Mouse (Mus musculus) mature B cell (primary cell): ENCODE measurements around the gene Nat8f2.

Source experiments
- in situ Hi-C: fragments of 300-500 bp; cut with MboI; formaldehyde crosslinking; loops from 2 replicates; pipeline ENCODE4 v1.14.3; 2019

The Nat8f2 gene

DNA sequence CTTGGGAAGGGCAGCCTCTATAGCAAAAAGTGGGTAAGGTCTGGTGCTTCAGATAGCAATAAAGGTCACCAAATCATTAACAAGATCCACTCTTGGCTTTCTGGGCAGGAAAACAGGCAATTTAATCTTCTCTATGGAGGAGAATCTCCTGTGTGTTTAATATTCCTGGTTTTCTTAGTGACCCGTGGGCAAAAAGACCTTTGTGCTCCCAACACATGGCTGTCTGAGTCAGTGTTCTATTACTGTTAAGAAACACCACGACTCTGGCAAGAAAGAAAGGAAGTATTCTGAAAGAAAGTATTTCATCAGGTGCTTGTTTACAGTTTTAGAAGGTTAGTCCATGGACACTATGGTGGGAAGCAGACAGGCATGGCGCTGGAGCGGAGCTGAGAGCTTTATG is 46.7 kb downstream of the Nat8f2 start:
- in situ Hi-C loops: no loop called here

DNA sequence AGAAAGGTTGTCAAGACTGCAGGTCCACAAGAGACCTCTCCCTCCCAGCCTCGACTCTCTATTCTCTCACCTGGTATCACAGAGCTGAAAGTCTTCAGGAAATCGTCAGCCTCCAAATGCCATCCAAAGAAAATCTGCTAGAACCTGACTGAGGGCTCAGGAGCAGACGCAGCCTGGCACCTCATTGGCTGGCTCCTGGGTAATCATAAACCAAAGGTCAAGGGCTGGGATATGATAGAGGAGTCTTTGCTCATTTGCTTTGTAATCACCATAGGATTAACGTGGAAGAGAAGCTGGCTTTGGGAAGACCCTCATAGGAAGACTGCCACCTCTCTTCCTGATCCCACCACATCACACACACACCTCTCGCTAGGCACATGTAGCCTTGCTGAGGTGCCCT is 48.1 kb downstream of the Nat8f2 start, which contains the start of the genes Nat8f6 and Nat8f5:
Nat8f6 (minus strand) TSS at position 118 of the 400 bp plus-strand sequence.
Nat8f5 (minus strand) TSS at position 136 of the 400 bp plus-strand sequence.
- in situ Hi-C loops: no loop called here

DNA sequence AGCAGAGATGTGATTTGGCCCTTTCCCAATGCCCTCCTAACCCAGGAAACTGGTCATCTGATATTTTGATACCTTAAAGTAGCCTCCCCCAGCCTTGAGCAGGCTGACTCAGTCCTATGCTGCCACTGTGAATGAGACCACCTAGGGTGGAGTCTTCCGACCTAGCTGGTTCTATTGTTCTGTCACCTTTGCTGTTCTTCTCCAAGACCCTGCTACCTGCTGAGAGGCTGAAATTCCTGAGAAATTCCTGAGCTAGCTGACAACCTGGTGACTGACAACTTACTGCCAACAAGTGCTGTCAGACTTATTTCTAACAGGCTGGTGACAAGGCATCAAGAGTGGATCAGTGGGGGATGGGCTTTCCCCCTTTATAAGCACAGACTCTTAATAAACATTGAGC is 50.6 kb downstream of the Nat8f2 start:
- in situ Hi-C loops: no loop called here
